Mouse (Mus musculus) embryonic facial prominence, embryonic 11.5 days (tissue): Measurements from ENCODE around the gene Tcf7l1. TPM values are rescaled to one million over a fixed set of nuclear protein-coding genes. Genes with fewer than 3 reads are reported as not detected.

ENCODE experiments used
- ATAC-seq: fragments of 200-750 bp; cut with Nextera tagmentation; replicated peaks from 2 replicates; pipeline ENCODE4 v1.8.0; 2017; ENCODE audit warnings: low read depth; ENCODE audit not compliant: insufficient number of reproducible peaks, low FRiP score, low TSS enrichment
- DNase-seq: peaks from one replicate; pipeline ENCODE4 v3.0.0-alpha.2; 2015; ENCODE audit warnings: low spot score
- H3K27ac ChIP-seq: fragments of 300-500 bp; sonication (generic); replicated peaks from 2 replicates; pipeline ENCODE4 v1.5.1; 2014; ENCODE audit warnings: mild to moderate bottlenecking, low read depth, low read length, control low read depth
- H3K27me3 ChIP-seq: fragments of 300-500 bp; sonication (generic); 2 replicates; pipeline ENCODE4 v1.6.1; 2014; ENCODE audit warnings: mild to moderate bottlenecking, low read length, moderate library complexity, mixed read lengths; ENCODE audit not compliant: control insufficient read depth, insufficient read depth
- H3K36me3 ChIP-seq: fragments of 300-500 bp; sonication (generic); replicated peaks from 2 replicates; pipeline ENCODE4 v1.6.1; 2014; ENCODE audit warnings: low read depth, mild to moderate bottlenecking, low read length, moderate library complexity, mixed read lengths; ENCODE audit not compliant: control insufficient read depth, insufficient read depth
- H3K4me1 ChIP-seq: fragments of 300-500 bp; sonication (generic); 2 replicates; pipeline ENCODE4 v1.6.1; 2014; ENCODE audit warnings: low read length, mixed read lengths; ENCODE audit not compliant: control insufficient read depth, insufficient read depth
- H3K4me2 ChIP-seq: fragments of 300-500 bp; sonication (generic); 2 replicates; pipeline ENCODE4 v1.6.1; 2014; ENCODE audit warnings: low read depth, mild to moderate bottlenecking, control low read depth, low read length, moderate library complexity
- H3K4me3 ChIP-seq: fragments of 300-500 bp; sonication (generic); 2 replicates; pipeline ENCODE4 v1.5.1; 2014; ENCODE audit warnings: low read depth, low read length, control low read depth
- H3K9ac ChIP-seq: fragments of 300-500 bp; sonication (generic); replicated peaks from 2 replicates; pipeline ENCODE4 v1.6.1; 2014; ENCODE audit warnings: mild to moderate bottlenecking, control low read depth, low read length
- H3K9me3 ChIP-seq: fragments of 300-500 bp; sonication (generic); replicated peaks from 2 replicates; pipeline ENCODE4 v1.6.1; 2016; ENCODE audit warnings: mild to moderate bottlenecking, low read length, inconsistent platforms, mixed read lengths; ENCODE audit not compliant: control insufficient read depth
- WGBS: fragments of 180-500 bp; shearing (Covaris S2); extraction: QIAGEN DNeasy Blood & Tissue Kit; methylation state at CpG from one replicate; pipeline ENCODE4 v1.1.7; 2014; 5-methylcytosine and 5-hydroxymethylcytosine counted together
- polyA plus RNA-seq: library from polyadenylated mRNA; unstranded; fragments of >200 nt; fragmentation: Nextera tagmentation; extraction: Ambion mirVana; gene quantifications from 2 replicates; pipeline ENCODE4 v1.2.1, GENCODE M21; 2014

Gene Tcf7l1
- polyA plus RNA-seq, 1 experiment from 2014 or later, result 23.6 TPM

GRCm38 (mm10) chr6:72597956-72598753 is 190.9 kb downstream of the Tcf7l1 start, which contains the start of the genes Elmod3 and Retsat:
Elmod3 (minus strand) TSS chr6:72598413.
Retsat (plus strand) TSS chr6:72598475.
- ATAC-seq (peak; percentile 88), DNase-seq (peak; percentile 97)
- no peaks in the 10 kb centered on the region for H3K36me3 ChIP-seq
- 1% methylated on average over 38 of the region's 38 CpGs for WGBS
- H3K9ac ChIP-seq, result peak within 1 kb of the TSS; percentile 70
- no peak within 1 kb of the TSS for H3K27ac ChIP-seq
- H3K9me3 ChIP-seq, result no peaks in the 10 kb centered on the region
- H3K4me3 ChIP-seq, result peak within 1 kb of the TSS; percentile 60
- H3K4me2 ChIP-seq, result peak within 1 kb of the TSS; percentile 75
- no peaks in the 10 kb centered on the region for H3K27me3 ChIP-seq
- H3K4me1 ChIP-seq, result no peaks in the 10 kb centered on the region

GRCm38 (mm10) chr6:72597083-72597874 is 191.8 kb downstream of the Tcf7l1 start:
- no peaks in the 10 kb centered on the region for H3K27me3 ChIP-seq
- H3K4me1 ChIP-seq, result no peaks in the 10 kb centered on the region
- DNase-seq (no peak), ATAC-seq (no peak)
- peak overlapping the region; percentile 70 for H3K9ac ChIP-seq
- H3K4me3 ChIP-seq, result peak overlapping the region; percentile 60
- 50% methylated on average over 13 of the region's 13 CpGs for WGBS
- peak overlapping the region; percentile 75 for H3K4me2 ChIP-seq
- no peak overlapping the region for H3K27ac ChIP-seq
- H3K36me3 ChIP-seq, result no peaks in the 10 kb centered on the region
- H3K9me3 ChIP-seq, result no peaks in the 10 kb centered on the region

GRCm38 (mm10) chr6:72593914-72594313 is 195.1 kb downstream of the Tcf7l1 start:
- H3K9ac ChIP-seq, result no peak overlapping the region
- no peaks in the 10 kb centered on the region for H3K9me3 ChIP-seq
- ATAC-seq, result no peak
- WGBS, result 67% methylated on average over 5 of the region's 5 CpGs
- no peak overlapping the region for H3K4me2 ChIP-seq
- H3K4me1 ChIP-seq, result no peaks in the 10 kb centered on the region
- no peak for DNase-seq
- H3K36me3 ChIP-seq, result no peaks in the 10 kb centered on the region
- H3K27me3 ChIP-seq, result no peaks in the 10 kb centered on the region
- H3K4me3 ChIP-seq, result no peak overlapping the region
- no peak overlapping the region for H3K27ac ChIP-seq

GRCm38 (mm10) chr6:72593011-72593803 is 195.8 kb downstream of the Tcf7l1 start:
- H3K9me3 ChIP-seq, result no peaks in the 10 kb centered on the region
- no peak overlapping the region for H3K27ac ChIP-seq
- WGBS, result 77% methylated on average over 6 of the region's 6 CpGs
- DNase-seq (no peak), ATAC-seq (no peak)
- no peaks in the 10 kb centered on the region for H3K36me3 ChIP-seq
- no peak overlapping the region for H3K9ac ChIP-seq
- H3K4me3 ChIP-seq, result no peak overlapping the region
- H3K4me2 ChIP-seq, result no peak overlapping the region
- H3K27me3 ChIP-seq, result no peaks in the 10 kb centered on the region
- H3K4me1 ChIP-seq, result no peaks in the 10 kb centered on the region

GRCm38 (mm10) chr6:72590111-72590510 is 198.9 kb downstream of the Tcf7l1 start:
- no peaks in the 10 kb centered on the region for H3K9me3 ChIP-seq
- ATAC-seq (no peak), DNase-seq (no peak)
- no peaks in the 10 kb centered on the region for H3K4me1 ChIP-seq
- H3K27ac ChIP-seq, result no peak overlapping the region
- no peak overlapping the region for H3K4me3 ChIP-seq
- no peak overlapping the region for H3K9ac ChIP-seq
- no peaks in the 10 kb centered on the region for H3K27me3 ChIP-seq
- H3K4me2 ChIP-seq, result no peak overlapping the region
- H3K36me3 ChIP-seq, result no peaks in the 10 kb centered on the region

- ATAC-seq (no peak), DNase-seq (no peak)
- Histone ChIP-seq H3K4me1 (no peaks in the 10 kb centered on the region), H3K27me3 (no peaks in the 10 kb centered on the region), H3K9ac (no peak overlapping the region), H3K27ac (no peak overlapping the region), H3K36me3 (no peaks in the 10 kb centered on the region), H3K4me2 (no peak overlapping the region), H3K9me3 (no peaks in the 10 kb centered on the region), H3K4me3 (no peak overlapping the region)
These were observed 200.7 kb downstream of the Tcf7l1 start for GRCm38 (mm10) chr6:72588307-72588706.

- no peaks in the 10 kb centered on the region for H3K4me1 ChIP-seq
- no peak for ATAC-seq
These were observed 202.4 kb downstream of the Tcf7l1 start for GRCm38 (mm10) chr6:72586701-72587100.

More at GRCm38 (mm10) chr6:72586701-72587100, 202.4 kb downstream of the Tcf7l1 start:
- 73% methylated on average over 3 of the region's 3 CpGs for WGBS
- no peaks in the 10 kb centered on the region for H3K36me3 ChIP-seq
- no peak overlapping the region for H3K4me3 ChIP-seq
- no peaks in the 10 kb centered on the region for H3K27me3 ChIP-seq
- no peak overlapping the region for H3K4me2 ChIP-seq
- no peak overlapping the region for H3K9ac ChIP-seq
- no peak overlapping the region for H3K27ac ChIP-seq
- no peaks in the 10 kb centered on the region for H3K9me3 ChIP-seq
- DNase-seq, result no peak
